Mouse (Mus musculus) gonadal fat pad, adult 2 months (tissue): ENCODE data around the gene Nkx6-1. TPM values are rescaled to one million over a fixed set of nuclear protein-coding genes. Genes with fewer than 3 reads are reported as not detected.
A peak's percentile ranks its signal among the peaks of the same experiment; 100 is the strongest.

Source experiments
- DNase-seq: peaks from one replicate; pipeline ENCODE4 v3.0.0-alpha.2; 2012; ENCODE audit warnings: low read depth
- polyA plus RNA-seq: library from polyadenylated mRNA; depleted of rRNA; stranded (reverse); fragments of >200 nt; gene quantifications from 2 replicates; pipeline ENCODE4 v1.2.3, GENCODE M21; 2012; rRNA removed

Gene Nkx6-1
- 0.03 and 0.11 TPM in 2 replicates for polyA plus RNA-seq

GRCm38 (mm10) chr5:101664945-101665615, at the start of gene Nkx6-1:
TSS of gene Nkx6-1 (minus strand) at chr5:101664996.
- no peak for DNase-seq

DNA sequence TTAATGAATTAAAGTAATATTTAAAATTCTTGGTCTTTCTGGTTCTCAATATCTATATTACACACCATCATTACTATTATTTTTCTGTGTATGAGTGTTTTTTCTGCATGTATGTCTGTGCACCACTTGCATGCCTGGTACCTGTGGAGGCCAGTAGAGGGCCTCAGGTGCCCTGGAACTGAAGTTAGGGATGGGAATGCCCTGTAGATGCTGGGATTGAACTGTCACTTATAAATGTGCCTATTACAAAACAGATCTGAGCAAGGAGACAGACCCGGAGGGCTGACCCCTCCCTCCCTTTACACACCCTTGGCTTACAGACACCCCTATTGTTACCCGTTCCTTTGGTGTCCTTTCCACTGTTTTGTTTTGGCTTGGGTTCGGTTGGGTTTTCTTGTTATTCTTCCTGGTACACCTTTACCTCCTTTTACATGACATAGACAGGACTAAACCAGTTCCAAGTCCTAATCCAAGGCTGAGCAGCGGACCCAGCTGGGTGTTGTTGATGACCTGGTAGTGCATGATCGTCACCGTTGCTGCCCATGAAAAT, 48.3 kb upstream of the Nkx6-1 start:
- DNase-seq: peak; percentile 51

- no peak for DNase-seq
Measured at GRCm38 (mm10) chr5:101703374-101704260, 38.8 kb upstream of the Nkx6-1 start.

- no peak for DNase-seq
Measured at GRCm38 (mm10) chr5:101702636-101703035, 37.8 kb upstream of the Nkx6-1 start.

DNA sequence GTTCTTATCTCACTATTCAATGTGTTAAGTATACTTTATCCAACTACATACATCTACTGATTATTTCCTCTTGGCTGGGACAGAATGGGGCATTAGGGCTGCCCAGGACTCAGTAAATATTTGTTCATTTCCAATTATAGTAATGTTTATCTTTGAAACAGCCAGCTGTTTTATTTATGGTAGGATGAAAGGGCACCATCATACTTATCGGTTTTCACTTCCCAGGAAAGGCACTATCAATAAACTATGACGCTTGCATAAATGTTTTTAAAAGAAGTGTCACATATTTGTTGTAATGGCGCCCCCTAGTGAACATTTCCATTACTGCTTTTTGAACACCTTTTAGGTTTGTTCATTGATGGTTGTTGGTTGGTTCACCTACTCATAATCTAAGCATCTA, 35.8 kb upstream of the Nkx6-1 start:
- DNase-seq: no peak

DNA sequence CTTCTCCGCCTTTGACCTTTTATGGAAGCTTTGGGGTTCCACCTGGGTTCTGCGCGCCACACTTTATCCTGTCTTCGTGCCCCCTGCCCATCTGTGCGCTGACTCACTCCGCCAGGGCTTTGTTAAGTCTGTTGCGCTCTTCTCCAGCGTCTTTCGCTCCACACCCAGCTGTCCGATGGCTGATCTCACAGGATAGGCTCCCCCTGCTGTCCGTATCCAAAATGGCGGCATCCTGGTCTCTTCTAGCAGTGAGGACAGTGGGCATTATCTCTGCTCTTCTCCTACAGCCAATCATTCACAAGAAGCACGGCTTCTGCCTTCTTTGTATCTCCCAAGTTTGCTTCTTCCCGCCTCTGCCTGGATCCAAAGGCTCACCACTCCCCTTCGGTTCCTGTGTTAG, 23.8 kb upstream of the Nkx6-1 start:
- DNase-seq: no peak

- DNase-seq: no peak
Measured at GRCm38 (mm10) chr5:101683340-101683739, 18.5 kb upstream of the Nkx6-1 start.

DNA sequence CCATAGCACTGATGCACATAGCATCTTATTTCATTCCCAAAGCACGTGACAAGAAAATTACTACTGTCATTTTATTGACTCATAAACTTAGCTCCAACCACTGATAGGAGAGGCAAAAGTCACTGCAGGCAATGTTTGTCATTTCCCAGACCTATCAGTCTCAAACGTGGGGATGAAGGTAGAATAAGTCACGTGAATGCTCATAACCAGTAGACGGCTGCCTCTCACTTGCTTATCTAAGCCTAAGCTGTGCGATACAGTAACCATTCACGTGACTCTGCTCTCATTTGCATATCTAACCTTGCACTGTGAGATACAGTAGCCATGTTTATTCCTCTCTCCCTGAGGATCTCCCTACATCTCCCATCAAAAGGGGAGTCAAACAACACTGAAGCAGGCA, 15.5 kb upstream of the Nkx6-1 start:
- DNase-seq: no peak

DNA sequence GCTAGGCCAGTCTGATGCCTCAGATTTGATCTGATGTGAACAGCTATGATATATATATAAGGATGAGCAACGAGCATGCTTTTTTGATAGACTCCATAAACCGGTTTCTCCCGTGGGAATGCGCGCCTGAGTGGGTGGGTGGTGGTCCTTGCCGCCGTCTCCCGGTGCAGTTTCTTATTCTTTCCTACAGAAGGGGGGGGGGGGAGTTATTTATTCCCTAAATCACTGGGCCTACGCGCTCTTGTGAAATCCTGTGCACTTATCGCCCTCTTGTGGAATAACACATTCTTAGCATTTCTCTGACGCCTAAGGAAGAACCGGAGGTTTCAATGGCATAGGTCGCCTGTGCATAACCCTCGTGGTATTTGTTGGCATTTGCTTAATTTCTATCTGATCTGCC, 4.6 kb upstream of the Nkx6-1 start:
- DNase-seq: no peak

GRCm38 (mm10) chr5:101668475-101668874, 3.7 kb upstream of the Nkx6-1 start:
- DNase-seq: no peak

GRCm38 (mm10) chr5:101668028-101668427, 3.2 kb upstream of the Nkx6-1 start:
- DNase-seq: no peak

DNA sequence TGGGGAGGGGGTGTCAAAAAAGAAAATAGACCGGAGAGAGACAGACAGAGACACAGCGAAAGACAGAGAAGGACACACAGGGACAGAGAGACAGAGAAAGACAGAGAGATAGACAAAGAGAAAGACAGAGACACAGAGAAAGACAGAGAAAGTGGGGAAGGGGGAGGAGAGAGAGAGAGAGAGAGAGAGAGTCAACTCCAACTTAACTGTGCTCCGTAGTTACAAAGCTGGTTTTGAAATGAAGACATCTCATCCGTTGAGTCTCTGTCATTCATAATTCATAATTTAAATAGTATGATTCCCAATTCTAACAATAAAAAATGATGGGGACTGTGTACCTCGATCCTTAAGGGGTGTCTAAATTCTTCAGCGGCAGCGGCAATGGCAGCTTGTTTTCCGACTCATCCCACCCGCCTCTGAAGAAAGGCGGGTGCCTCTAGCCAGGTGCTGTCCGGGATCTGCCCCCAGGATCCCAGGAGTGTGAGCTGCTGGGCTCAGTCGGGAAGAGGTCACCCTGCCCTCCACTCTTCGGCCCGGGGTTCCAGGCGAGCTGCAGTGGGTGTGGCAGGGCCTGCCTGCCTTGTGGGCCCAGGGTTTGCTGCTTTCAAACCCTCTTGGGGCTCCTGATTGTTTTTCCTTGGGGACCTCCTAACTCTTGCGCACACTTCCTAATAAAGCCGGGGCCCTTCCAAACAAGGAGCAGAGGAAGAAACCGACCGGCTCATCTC, 2.6 kb upstream of the Nkx6-1 start:
- no peak for DNase-seq

DNA sequence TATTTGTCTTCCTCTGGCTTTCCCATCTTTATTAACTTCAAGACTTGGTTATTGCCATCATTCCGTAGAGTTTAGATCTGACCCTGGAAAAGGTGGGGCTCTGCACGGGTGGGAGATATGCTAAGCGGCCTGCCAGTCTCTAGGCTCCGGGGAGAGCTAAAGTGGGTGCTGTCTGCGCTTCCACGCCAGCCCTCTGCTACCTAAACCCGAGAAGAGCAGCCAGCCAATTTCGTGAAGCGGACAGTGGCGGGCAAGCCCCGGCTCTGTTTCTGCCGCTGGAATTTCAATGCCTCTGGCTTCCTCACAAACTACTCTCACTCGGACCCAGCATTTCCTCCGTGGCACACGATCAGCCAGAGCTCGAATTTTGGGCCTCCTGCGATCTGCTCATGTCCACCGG, 1.9 kb upstream of the Nkx6-1 start:
- no peak for DNase-seq

DNA sequence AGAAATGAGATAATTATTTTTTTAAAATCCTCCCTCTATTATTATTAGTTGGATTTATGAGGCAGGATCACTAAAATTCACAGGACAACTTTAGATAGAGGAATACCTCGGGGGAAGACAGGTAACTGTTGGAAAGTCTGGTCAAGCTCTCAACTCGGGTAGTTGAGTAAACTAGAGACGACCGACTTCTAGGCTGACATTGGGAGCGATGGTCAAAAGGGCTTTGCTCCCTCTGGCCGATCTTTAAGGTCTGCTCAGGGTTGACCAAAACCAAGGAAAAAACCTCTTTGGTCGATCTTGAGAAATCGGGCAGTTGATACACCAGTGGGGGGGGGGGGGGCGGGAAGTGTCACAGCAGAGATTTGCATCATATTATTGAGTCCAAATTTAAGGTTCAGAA, 1.3 kb upstream of the Nkx6-1 start:
- no peak for DNase-seq

DNA sequence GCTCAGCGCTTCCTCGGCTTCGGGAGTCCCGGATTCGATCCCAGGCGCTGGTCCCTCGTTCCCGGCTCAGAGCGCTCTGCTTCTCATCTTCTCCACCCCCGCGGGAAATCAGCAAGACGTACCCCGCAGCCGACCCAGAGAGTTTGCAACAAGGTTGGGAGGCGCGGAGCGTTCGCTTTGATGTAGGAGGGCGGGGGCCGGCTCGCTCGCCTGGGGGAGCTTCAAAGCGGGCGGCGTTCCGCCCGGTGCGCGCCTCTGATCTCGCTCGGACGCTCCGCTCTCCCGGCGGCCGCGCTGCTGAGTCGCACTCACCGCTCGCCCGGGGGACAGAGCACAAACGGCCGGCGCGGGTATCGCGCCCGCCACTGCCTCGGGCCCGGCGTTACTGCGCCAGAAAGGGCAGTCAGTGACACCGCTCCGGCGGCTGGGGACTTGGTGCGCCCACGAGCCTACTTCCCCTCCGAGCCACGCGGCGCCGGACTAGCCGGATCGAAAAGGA, 324 bp downstream of the Nkx6-1 start:
- DNase-seq: no peak

GRCm38 (mm10) chr5:101663621-101664422, 974 bp downstream of the Nkx6-1 start:
- DNase-seq: no peak

- DNase-seq: no peak
Measured at GRCm38 (mm10) chr5:101663176-101663575, 1.6 kb downstream of the Nkx6-1 start.

DNA sequence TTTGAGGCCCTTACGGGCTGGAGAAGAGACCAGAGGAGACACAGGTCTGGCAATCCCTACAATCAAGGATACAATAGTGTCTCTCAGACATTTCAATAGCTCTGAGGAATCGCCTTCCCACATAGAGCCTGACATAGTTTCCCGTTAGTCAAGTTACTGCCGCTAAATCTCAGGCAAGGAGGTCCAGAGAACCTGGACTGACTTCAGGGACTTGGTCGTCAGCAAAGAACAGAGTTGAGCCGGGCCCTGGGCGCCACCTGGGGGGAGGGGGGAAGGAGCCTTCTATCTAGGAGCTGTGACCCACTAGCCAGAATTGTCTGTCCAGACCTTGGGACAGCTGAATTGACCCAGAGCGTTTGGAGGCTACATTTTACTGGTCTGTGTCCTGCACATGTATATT, 2.3 kb downstream of the Nkx6-1 start:
- DNase-seq: no peak

- DNase-seq: no peak
Measured at GRCm38 (mm10) chr5:101661561-101662211, 3.1 kb downstream of the Nkx6-1 start.

DNA sequence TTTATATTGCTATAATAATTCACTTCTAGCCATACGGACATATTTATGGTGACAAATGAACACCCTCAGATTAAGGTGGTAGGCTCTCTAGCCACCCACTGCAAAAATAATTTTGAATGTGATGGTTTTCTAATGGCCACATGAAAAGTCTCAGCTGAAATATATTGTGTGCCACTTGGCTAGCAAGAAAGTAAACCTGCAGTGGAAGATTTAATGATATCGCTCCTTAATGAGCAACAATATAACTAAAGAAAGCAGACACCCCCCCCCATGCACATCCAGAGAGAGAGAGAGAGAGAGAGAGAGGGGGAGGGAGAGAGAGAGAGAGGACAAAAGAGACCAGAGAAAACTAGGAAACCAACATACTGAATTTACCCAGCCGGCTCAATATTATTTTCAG, 4.1 kb downstream of the Nkx6-1 start:
- no peak for DNase-seq
